Mouse (Mus musculus) right cerebral cortex, adult 18-20 months (tissue): ENCODE results near the gene Rhpn2.

Experiments used
- DNase-seq: peaks from one replicate; pipeline ENCODE4 v3.0.0; 2022; ENCODE audit warnings: mixed read lengths

The Rhpn2 gene

GRCm38 (mm10) chr7:35395734-35396456, 61.9 kb downstream of the Rhpn2 start:
- DNase-seq, result no peak

GRCm38 (mm10) chr7:35396542-35397168, 62.7 kb downstream of the Rhpn2 start, which contains the start of the genes Faap24 and Cep89:
Faap24 (minus strand) TSS chr7:35396836.
Cep89 (plus strand) TSS chr7:35397035.
- peak; percentile 98 for DNase-seq

GRCm38 (mm10) chr7:35401169-35401568, 67.2 kb downstream of the Rhpn2 start:
- no peak for DNase-seq

- no peak for DNase-seq
These were observed 81.3 kb downstream of the Rhpn2 start for GRCm38 (mm10) chr7:35415226-35415625.

GRCm38 (mm10) chr7:35415801-35416653, 82.1 kb downstream of the Rhpn2 start:
- DNase-seq, result no peak

GRCm38 (mm10) chr7:35416654-35416948, 82.6 kb downstream of the Rhpn2 start:
- no peak for DNase-seq

- DNase-seq, result no peak
These were observed 89.1 kb downstream of the Rhpn2 start for GRCm38 (mm10) chr7:35423071-35423470.

- DNase-seq, result no peak
These were observed 94.2 kb downstream of the Rhpn2 start for GRCm38 (mm10) chr7:35428146-35428545.

GRCm38 (mm10) chr7:35435266-35435665, 101.3 kb downstream of the Rhpn2 start:
- DNase-seq, result no peak
